16 mouse cellular contexts compared by ENCODE assay signal in the genomic region with DNA sequence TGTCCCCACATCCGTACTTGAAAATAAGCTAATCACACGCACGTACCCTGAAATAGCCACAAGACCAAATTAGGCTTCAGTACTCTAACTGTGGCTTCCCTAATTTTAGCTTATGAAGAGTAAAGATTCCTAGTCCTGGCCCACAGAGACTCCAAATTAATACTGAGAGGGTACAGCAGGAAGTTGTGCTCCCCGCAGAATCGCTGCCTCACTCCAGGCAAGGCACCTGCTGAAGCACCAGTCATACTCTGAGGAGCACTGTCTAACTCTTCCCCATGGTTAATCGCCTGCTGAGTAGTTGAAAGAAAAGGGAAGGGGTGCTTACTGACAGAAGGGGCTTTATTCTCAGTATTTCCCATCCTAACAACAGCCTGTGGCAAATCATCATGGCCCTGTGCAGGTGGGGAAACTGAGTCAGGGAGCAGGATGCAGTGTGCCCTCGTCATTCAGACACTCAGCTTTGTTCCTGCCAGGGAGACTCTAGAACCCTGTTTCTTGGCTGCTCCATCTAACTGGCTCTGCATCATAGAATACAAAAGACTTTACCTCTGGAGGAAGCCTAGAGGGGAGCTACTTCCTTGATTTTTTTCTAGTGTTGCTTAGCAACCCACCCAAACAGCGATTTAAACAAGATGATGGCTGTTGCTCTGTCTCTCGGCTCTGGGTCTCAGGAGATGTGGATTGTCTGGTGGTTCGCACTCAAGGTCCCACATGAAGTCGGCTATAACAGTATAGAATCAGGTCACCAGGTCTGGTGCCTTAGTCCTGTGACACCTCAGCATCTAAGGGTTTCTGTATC.
A peak's percentile ranks its signal among the peaks of the same experiment; 100 is the strongest.
DNase-seq lines count a peak whose midpoint lies in the region; ATAC-seq and TF ChIP-seq lines count a peak whose summit lies in the region.
"Had no signal": no experiment of that assay in that cellular context is flagged by ENCODE, and none has a peak within 500 bp of the region (broad histone marks: within the 10 kb centered on the region; RNA-seq: fewer than 3 reads in every experiment).

No protein-coding gene starts in this region.

- no peak overlapping the region for H3K4me3 ChIP-seq in embryonic facial prominence, embryonic 11.5 days (ENCODE audit: low read depth, low read length)
- no peak overlapping the region for H3K4me3 ChIP-seq in embryonic facial prominence, embryonic 10.5 days
- H3K4me3 ChIP-seq in intestine, postnatal 0 days (ENCODE audit: low read depth, low read length), result no peak overlapping the region
- H3K4me3 ChIP-seq in hindbrain, embryonic 12.5 days, result no peak overlapping the region
- H3K4me3 ChIP-seq: forebrain, embryonic 12.5 days; heart, embryonic 12.5 days; midbrain, embryonic 15.5 days had no signal

- no peaks in the 10 kb centered on the region for H3K9me3 ChIP-seq in embryonic facial prominence, embryonic 11.5 days (replicated peaks; ENCODE audit: control insufficient read depth, low read length)
- no peaks in the 10 kb centered on the region for H3K9me3 ChIP-seq in embryonic facial prominence, embryonic 10.5 days
- H3K9me3 ChIP-seq in intestine, postnatal 0 days (ENCODE audit: control insufficient read depth), result no peaks in the 10 kb centered on the region
- no peaks in the 10 kb centered on the region for H3K9me3 ChIP-seq in hindbrain, embryonic 12.5 days (replicated peaks)
- H3K9me3 ChIP-seq: forebrain, embryonic 12.5 days; heart, embryonic 12.5 days; midbrain, embryonic 15.5 days had no signal

- peak; percentile 19 for DNase-seq in embryonic facial prominence, embryonic 11.5 days (ENCODE audit: low spot score)
- DNase-seq in embryonic facial prominence, embryonic 10.5 days (ENCODE audit: low spot score), result no peak
- DNase-seq in lung, postnatal 36 days, result peak; percentile 28
- no peak for DNase-seq in lung, postnatal 14 days
- DNase-seq in ZHBTc4 (ENCODE audit: low read depth, low spot score), result peak; percentile 14
- DNase-seq in induced T-regulatory cell, adult 2 months (ENCODE audit: low read depth), result peak; percentile 3
- DNase-seq: cerebellum, postnatal 10 days; kidney, adult 9 months; kidney, postnatal 25 days; left cerebral cortex, postnatal 4 days; liver, postnatal 0 days had no signal

- no peak overlapping the region for H3K4me2 ChIP-seq in embryonic facial prominence, embryonic 11.5 days (ENCODE audit: low read depth, low read length)
- H3K4me2 ChIP-seq in intestine, postnatal 0 days (replicated peaks; ENCODE audit: low read depth), result no peak overlapping the region
- no peak overlapping the region for H3K4me2 ChIP-seq in hindbrain, embryonic 12.5 days (replicated peaks)
- H3K4me2 ChIP-seq: forebrain, embryonic 12.5 days; heart, embryonic 12.5 days; midbrain, embryonic 15.5 days had no signal

- H3K9ac ChIP-seq in embryonic facial prominence, embryonic 11.5 days (replicated peaks; ENCODE audit: low read length), result no peak overlapping the region
- no peak overlapping the region for H3K9ac ChIP-seq in intestine, postnatal 0 days (ENCODE audit: low read depth, low read length)
- no peak overlapping the region for H3K9ac ChIP-seq in hindbrain, embryonic 12.5 days
- H3K9ac ChIP-seq: forebrain, embryonic 12.5 days; heart, embryonic 12.5 days; liver, postnatal 0 days; midbrain, embryonic 15.5 days had no signal

- WGBS in embryonic facial prominence, embryonic 11.5 days, result 70% methylated on average over 11 of the region's 11 CpGs
- WGBS in embryonic facial prominence, embryonic 10.5 days, result 78% methylated on average over 11 of the region's 11 CpGs
- 72% methylated on average over 11 of the region's 11 CpGs for WGBS in intestine, postnatal 0 days
- WGBS in hindbrain, embryonic 12.5 days, result 75% methylated on average over 11 of the region's 11 CpGs

- ATAC-seq in embryonic facial prominence, embryonic 11.5 days (replicated peaks; ENCODE audit: insufficient number of reproducible peaks, low FRiP score, low TSS enrichment, low read depth), result no peak
- ATAC-seq in intestine, postnatal 0 days, result no peak
- no peak for ATAC-seq in hindbrain, embryonic 12.5 days (ENCODE audit: low FRiP score)
- ATAC-seq: liver, postnatal 0 days; midbrain, embryonic 15.5 days had no signal

- no peak overlapping the region for H3K27ac ChIP-seq in embryonic facial prominence, embryonic 11.5 days (replicated peaks; ENCODE audit: low read depth, low read length)
- H3K27ac ChIP-seq in embryonic facial prominence, embryonic 10.5 days (replicated peaks), result no peak overlapping the region
- H3K27ac ChIP-seq in intestine, postnatal 0 days (ENCODE audit: low read depth, low read length), result no peak overlapping the region
- H3K27ac ChIP-seq in hindbrain, embryonic 12.5 days, result no peak overlapping the region
- H3K27ac ChIP-seq: forebrain, embryonic 12.5 days; midbrain, embryonic 15.5 days had no signal

- no peaks in the 10 kb centered on the region for H3K27me3 ChIP-seq in embryonic facial prominence, embryonic 11.5 days (ENCODE audit: control insufficient read depth, insufficient read depth, low read length)
- H3K27me3 ChIP-seq in embryonic facial prominence, embryonic 10.5 days (replicated peaks; ENCODE audit: low read depth, poor library complexity, severe bottlenecking), result peaks cover 12% of the 10 kb centered on the region
- H3K27me3 ChIP-seq in intestine, postnatal 0 days (replicated peaks; ENCODE audit: control insufficient read depth, insufficient read depth, low read length), result no peaks in the 10 kb centered on the region
- H3K27me3 ChIP-seq in hindbrain, embryonic 12.5 days, result no peaks in the 10 kb centered on the region
- H3K27me3 ChIP-seq: heart, embryonic 12.5 days; midbrain, embryonic 15.5 days had no signal

- TF ChIP-seq CTCF in intestine, postnatal 0 days (IDR thresholded peaks at IDR 0.05; ENCODE audit: low read depth), result no peak

- no peaks in the 10 kb centered on the region for H3K4me1 ChIP-seq in embryonic facial prominence, embryonic 11.5 days (ENCODE audit: control insufficient read depth, insufficient read depth, low read length)
- 0 out of 2 replicates have a peak, but pooled peaks cover 3% of the 10 kb centered on the region for H3K4me1 ChIP-seq in embryonic facial prominence, embryonic 10.5 days
- no peaks in the 10 kb centered on the region for H3K4me1 ChIP-seq in intestine, postnatal 0 days (replicated peaks; ENCODE audit: control insufficient read depth, insufficient read depth, low read length)
- peaks cover 8% of the 10 kb centered on the region for H3K4me1 ChIP-seq in hindbrain, embryonic 12.5 days

- H3K36me3 ChIP-seq in embryonic facial prominence, embryonic 11.5 days (replicated peaks; ENCODE audit: control insufficient read depth, insufficient read depth, low read depth, low read length), result no peaks in the 10 kb centered on the region
- no peaks in the 10 kb centered on the region for H3K36me3 ChIP-seq in embryonic facial prominence, embryonic 10.5 days (replicated peaks)
- H3K36me3 ChIP-seq in intestine, postnatal 0 days (ENCODE audit: control insufficient read depth, insufficient read depth), result no peaks in the 10 kb centered on the region
- H3K36me3 ChIP-seq in hindbrain, embryonic 12.5 days, result peaks cover 4% of the 10 kb centered on the region; the same call in 1 of the 2 replicates
- H3K36me3 ChIP-seq: forebrain, embryonic 12.5 days; heart, embryonic 12.5 days; midbrain, embryonic 15.5 days had no signal

Comparison
In these comparisons a context has a peak if more than half of its experiments do, and no peak if none do; other contexts are left out.
1. DNase-seq: peak in embryonic facial prominence, embryonic 11.5 days (single experiment), lung, postnatal 36 days (single experiment), ZHBTc4 (single experiment) and induced T-regulatory cell, adult 2 months (single experiment); none in embryonic facial prominence, embryonic 10.5 days (single experiment) and lung, postnatal 14 days (single experiment).